Mouse (Mus musculus): ENCODE data around the gene Pafah1b2. TPM values are rescaled to one million over a fixed set of nuclear protein-coding genes. Genes with fewer than 3 reads are reported as not detected.

Gene Pafah1b2
- polyA plus RNA-seq, 1 experiment from 2014 or later: 148 TPM

- no peaks in the 10 kb centered on the region for H3K27me3 ChIP-seq (ENCODE audit: control insufficient read depth, insufficient read depth, low read length)
- ATAC-seq (ENCODE audit: insufficient number of reproducible peaks, insufficient read depth, low FRiP score, low read depth): peak; percentile 88
- H3K4me2 ChIP-seq (ENCODE audit: low read length): peak within 1 kb of the TSS; percentile 85
- H3K9ac ChIP-seq (ENCODE audit: low read length): peak within 1 kb of the TSS; percentile 88
- H3K4me1 ChIP-seq (ENCODE audit: control insufficient read depth in 2 of 2, insufficient read depth in 2 of 2, low read length in 2 of 2): peaks cover 12 to 16% of the 10 kb centered on the region in 2 experiments
- H3K9me3 ChIP-seq (ENCODE audit: control insufficient read depth, low read length): no peaks in the 10 kb centered on the region
- H3K36me3 ChIP-seq (ENCODE audit: control insufficient read depth, insufficient read depth, low read length): peaks cover 27% of the 10 kb centered on the region
- WGBS: under 1% methylated on average over 46 of the region's 48 CpGs
- H3K4me3 ChIP-seq (ENCODE audit: control insufficient read depth in 1 of 2, insufficient read depth in 1 of 2, low read depth in 1 of 2, low read length in 2 of 2): peak within 1 kb of the TSS; percentile 66 to 79
- H3K27ac ChIP-seq (replicated peaks in 1 of 2; ENCODE audit: control insufficient read depth in 1 of 2, insufficient read depth in 1 of 2, low read depth in 2 of 2, low read length in 2 of 2): peak within 1 kb of the TSS; percentile 88 to 89
Measured at GRCm38 (mm10) chr9:45955107-45955963, 57.2 kb downstream of the Pafah1b2 start, which contains the start of gene Sidt2. TSS of gene Sidt2 (minus strand) at chr9:45955258.

GRCm38 (mm10) chr9:45954294-45955106, 58.0 kb downstream of the Pafah1b2 start:
- Histone ChIP-seq H3K4me1 (ENCODE audit: control insufficient read depth in 2 of 2, insufficient read depth in 2 of 2, low read length in 2 of 2) (peaks cover 12 to 16% of the 10 kb centered on the region in 2 experiments), H3K4me3 (ENCODE audit: control insufficient read depth in 1 of 2, insufficient read depth in 1 of 2, low read depth in 1 of 2, low read length in 2 of 2) (peak overlapping the region; percentile 66 to 79), H3K9ac (ENCODE audit: low read length) (peak overlapping the region; percentile 88), H3K36me3 (ENCODE audit: control insufficient read depth, insufficient read depth, low read length) (peaks cover 35% of the 10 kb centered on the region), H3K27me3 (ENCODE audit: control insufficient read depth, insufficient read depth, low read length) (no peaks in the 10 kb centered on the region), H3K9me3 (ENCODE audit: control insufficient read depth, low read length) (no peaks in the 10 kb centered on the region), H3K27ac (replicated peaks in 1 of 2; ENCODE audit: control insufficient read depth in 1 of 2, insufficient read depth in 1 of 2, low read depth in 2 of 2, low read length in 2 of 2) (peak overlapping the region; percentile 72 to 89), H3K4me2 (ENCODE audit: low read length) (peak overlapping the region; percentile 85)
- peak; percentile 45 for ATAC-seq (ENCODE audit: insufficient number of reproducible peaks, insufficient read depth, low FRiP score, low read depth)
- WGBS: under 1% methylated on average over 62 of the region's 63 CpGs

GRCm38 (mm10) chr9:45953511-45954293, 58.8 kb downstream of the Pafah1b2 start:
- Histone ChIP-seq H3K9me3 (ENCODE audit: control insufficient read depth, low read length) (no peaks in the 10 kb centered on the region), H3K4me2 (ENCODE audit: low read length) (peak overlapping the region; percentile 85), H3K4me3 (ENCODE audit: control insufficient read depth in 1 of 2, insufficient read depth in 1 of 2, low read depth in 1 of 2, low read length in 2 of 2) (peak overlapping the region; percentile 66 to 79), H3K9ac (ENCODE audit: low read length) (peak overlapping the region; percentile 88), H3K27ac (replicated peaks in 1 of 2; ENCODE audit: control insufficient read depth in 1 of 2, insufficient read depth in 1 of 2, low read depth in 2 of 2, low read length in 2 of 2) (peak overlapping the region; percentile 72 to 89), H3K4me1 (ENCODE audit: control insufficient read depth in 2 of 2, insufficient read depth in 2 of 2, low read length in 2 of 2) (peaks cover 12 to 16% of the 10 kb centered on the region in 2 experiments), H3K27me3 (ENCODE audit: control insufficient read depth, insufficient read depth, low read length) (no peaks in the 10 kb centered on the region), H3K36me3 (ENCODE audit: control insufficient read depth, insufficient read depth, low read length) (peaks cover 43% of the 10 kb centered on the region)
- ATAC-seq (ENCODE audit: insufficient number of reproducible peaks, insufficient read depth, low FRiP score, low read depth): no peak
- WGBS: 57% methylated on average over 13 of the region's 13 CpGs

GRCm38 (mm10) chr9:45952890-45953289, 59.6 kb downstream of the Pafah1b2 start:
- peak overlapping the region; percentile 88; the same call in 1 of the 2 replicates for H3K9ac ChIP-seq (ENCODE audit: low read length)
- 83% methylated on average over 7 of the region's 7 CpGs for WGBS
- peaks cover 51% of the 10 kb centered on the region for H3K36me3 ChIP-seq (ENCODE audit: control insufficient read depth, insufficient read depth, low read length)
- ATAC-seq (ENCODE audit: insufficient number of reproducible peaks, insufficient read depth, low FRiP score, low read depth): no peak
- no peak overlapping the region for H3K27ac ChIP-seq (replicated peaks in 1 of 2; ENCODE audit: control insufficient read depth in 1 of 2, insufficient read depth in 1 of 2, low read depth in 2 of 2, low read length in 2 of 2)
- peak overlapping the region; percentile 85 for H3K4me2 ChIP-seq (ENCODE audit: low read length)
- H3K27me3 ChIP-seq (ENCODE audit: control insufficient read depth, insufficient read depth, low read length): no peaks in the 10 kb centered on the region
- H3K4me1 ChIP-seq (ENCODE audit: control insufficient read depth in 2 of 2, insufficient read depth in 2 of 2, low read length in 2 of 2): peaks cover 12 to 16% of the 10 kb centered on the region in 2 experiments
- no peak overlapping the region for H3K4me3 ChIP-seq (ENCODE audit: control insufficient read depth in 1 of 2, insufficient read depth in 1 of 2, low read depth in 1 of 2, low read length in 2 of 2)
- no peaks in the 10 kb centered on the region for H3K9me3 ChIP-seq (ENCODE audit: control insufficient read depth, low read length)

- no peak overlapping the region for H3K4me2 ChIP-seq (ENCODE audit: low read length)
- no peak overlapping the region for H3K27ac ChIP-seq (replicated peaks in 1 of 2; ENCODE audit: control insufficient read depth in 1 of 2, insufficient read depth in 1 of 2, low read depth in 2 of 2, low read length in 2 of 2)
- no peak overlapping the region for H3K9ac ChIP-seq (ENCODE audit: low read length)
- no peak for ATAC-seq (ENCODE audit: insufficient number of reproducible peaks, insufficient read depth, low FRiP score, low read depth)
- no peak overlapping the region for H3K4me3 ChIP-seq (ENCODE audit: control insufficient read depth in 1 of 2, insufficient read depth in 1 of 2, low read depth in 1 of 2, low read length in 2 of 2)
- H3K36me3 ChIP-seq (ENCODE audit: control insufficient read depth, insufficient read depth, low read length): peaks cover 60% of the 10 kb centered on the region
- H3K9me3 ChIP-seq (ENCODE audit: control insufficient read depth, low read length): no peaks in the 10 kb centered on the region
- H3K27me3 ChIP-seq (ENCODE audit: control insufficient read depth, insufficient read depth, low read length): no peaks in the 10 kb centered on the region
- peaks cover 12 to 16% of the 10 kb centered on the region in 2 experiments for H3K4me1 ChIP-seq (ENCODE audit: control insufficient read depth in 2 of 2, insufficient read depth in 2 of 2, low read length in 2 of 2)
- 88% methylated on average over 4 of the region's 4 CpGs for WGBS
Measured at GRCm38 (mm10) chr9:45952057-45952456, 60.4 kb downstream of the Pafah1b2 start.

- 87% methylated on average over 10 of the region's 10 CpGs for WGBS
- no peak for ATAC-seq (ENCODE audit: insufficient number of reproducible peaks, insufficient read depth, low FRiP score, low read depth)
Measured at GRCm38 (mm10) chr9:45946872-45947183, 65.7 kb downstream of the Pafah1b2 start.

More at GRCm38 (mm10) chr9:45946872-45947183, 65.7 kb downstream of the Pafah1b2 start:
- Histone ChIP-seq H3K36me3 (ENCODE audit: control insufficient read depth, insufficient read depth, low read length) (peaks cover 100% of the 10 kb centered on the region), H3K4me2 (ENCODE audit: low read length) (no peak overlapping the region), H3K27ac (replicated peaks in 1 of 2; ENCODE audit: control insufficient read depth in 1 of 2, insufficient read depth in 1 of 2, low read depth in 2 of 2, low read length in 2 of 2) (no peak overlapping the region), H3K27me3 (ENCODE audit: control insufficient read depth, insufficient read depth, low read length) (no peaks in the 10 kb centered on the region), H3K4me3 (ENCODE audit: control insufficient read depth in 1 of 2, insufficient read depth in 1 of 2, low read depth in 1 of 2, low read length in 2 of 2) (no peak overlapping the region), H3K9me3 (ENCODE audit: control insufficient read depth, low read length) (no peaks in the 10 kb centered on the region), H3K9ac (ENCODE audit: low read length) (no peak overlapping the region), H3K4me1 (ENCODE audit: control insufficient read depth in 2 of 2, insufficient read depth in 2 of 2, low read length in 2 of 2) (no peaks in the 10 kb centered on the region)
